Comparison of ENCODE assay signal across 10 mouse cellular contexts in genomic region chr4:134612070-134612667, GRCm38 (mm10).
DNase-seq lines count a peak whose midpoint lies in the region; ATAC-seq and TF ChIP-seq lines count a peak whose summit lies in the region.
"Had no signal": no experiment of that assay in that cellular context is flagged by ENCODE, and none has a peak within 500 bp of the region (broad histone marks: within the 10 kb centered on the region; RNA-seq: fewer than 3 reads in every experiment).

No protein-coding gene starts in this region.

- H3K4me3 ChIP-seq in ES-E14 (ENCODE audit: insufficient read depth in 1 of 2, low read depth in 1 of 2, low read length in 2 of 2, poor library complexity in 1 of 2, severe bottlenecking in 1 of 2), result no peak overlapping the region
- H3K4me3 ChIP-seq in embryonic facial prominence, embryonic 14.5 days (ENCODE audit: low read depth, low read length), result no peak overlapping the region
- H3K4me3 ChIP-seq in limb, embryonic 10.5 days, result no peak overlapping the region
- H3K4me3 ChIP-seq: midbrain, embryonic 12.5 days had no signal

- no peaks in the 10 kb centered on the region for H3K36me3 ChIP-seq in ES-E14 (ENCODE audit: control insufficient read depth, insufficient read depth, low read length, poor library complexity, severe bottlenecking)
- no peaks in the 10 kb centered on the region for H3K36me3 ChIP-seq in embryonic facial prominence, embryonic 14.5 days (ENCODE audit: control insufficient read depth, insufficient read depth, low read length)
- H3K36me3 ChIP-seq in limb, embryonic 10.5 days, result no peaks in the 10 kb centered on the region
- H3K36me3 ChIP-seq: G1E; midbrain, embryonic 12.5 days had no signal

- H3K9me3 ChIP-seq in ES-E14 (ENCODE audit: control insufficient read depth, insufficient read depth, low read depth, low read length), result no peaks in the 10 kb centered on the region
- H3K9me3 ChIP-seq in embryonic facial prominence, embryonic 14.5 days (ENCODE audit: control insufficient read depth, low read length), result no peaks in the 10 kb centered on the region
- H3K9me3 ChIP-seq in limb, embryonic 10.5 days (replicated peaks), result no peaks in the 10 kb centered on the region
- H3K9me3 ChIP-seq: midbrain, embryonic 12.5 days had no signal

- peaks cover 0 to 2% of the 10 kb centered on the region in 2 experiments; a peak in 1 of 4 replicates for H3K4me1 ChIP-seq in ES-E14 (ENCODE audit: control insufficient read depth in 2 of 2, insufficient read depth in 2 of 2, low read length in 2 of 2, poor library complexity in 1 of 2)
- H3K4me1 ChIP-seq in embryonic facial prominence, embryonic 14.5 days (ENCODE audit: control insufficient read depth, insufficient read depth, low read length), result peaks cover 6% of the 10 kb centered on the region; the same call in 1 of the 2 replicates
- peaks cover 22% of the 10 kb centered on the region for H3K4me1 ChIP-seq in limb, embryonic 10.5 days

- H3K4me2 ChIP-seq in embryonic facial prominence, embryonic 14.5 days (ENCODE audit: low read depth, low read length), result no peak overlapping the region
- H3K4me2 ChIP-seq: midbrain, embryonic 12.5 days had no signal

- in situ Hi-C loops in ES-E14 (cut with MboI; ENCODE audit: low sequenced_read_pairs in 2 of 2, unreplicated experiment in 2 of 2), result no loop called here

- peak overlapping the region; percentile 49; the same call in 1 of the 2 replicates for H3K9ac ChIP-seq in ES-E14 (ENCODE audit: insufficient read depth, low read depth, low read length, poor library complexity, severe bottlenecking)
- H3K9ac ChIP-seq in embryonic facial prominence, embryonic 14.5 days (ENCODE audit: low read depth, low read length), result no peak overlapping the region
- H3K9ac ChIP-seq: midbrain, embryonic 12.5 days had no signal

- no peak overlapping the region for H3K27ac ChIP-seq in ES-E14 (ENCODE audit: insufficient read depth, low read depth, low read length, poor library complexity, severe bottlenecking)
- H3K27ac ChIP-seq in embryonic facial prominence, embryonic 14.5 days (replicated peaks; ENCODE audit: low read depth, low read length), result peak overlapping the region; percentile 4; the same call in 1 of the 2 replicates
- H3K27ac ChIP-seq in limb, embryonic 10.5 days, result peak overlapping the region; percentile 76
- H3K27ac ChIP-seq: midbrain, embryonic 12.5 days had no signal

- H3K27me3 ChIP-seq in embryonic facial prominence, embryonic 14.5 days (replicated peaks; ENCODE audit: control insufficient read depth, insufficient read depth, low read length), result no peaks in the 10 kb centered on the region
- no peaks in the 10 kb centered on the region for H3K27me3 ChIP-seq in limb, embryonic 10.5 days (ENCODE audit: low read depth, poor library complexity, severe bottlenecking)
- H3K27me3 ChIP-seq: midbrain, embryonic 12.5 days had no signal

- 45% methylated on average over 16 of the region's 16 CpGs for WGBS in embryonic facial prominence, embryonic 14.5 days
- WGBS in limb, embryonic 10.5 days, result 53% methylated on average over 16 of the region's 16 CpGs

- DNase-seq in heart, adult 18-20 months, result peak; percentile 62 to 71
- no peak for DNase-seq in heart, adult 8-10 months (ENCODE audit: low spot score)
- DNase-seq in ES-E14 (ENCODE audit: low read depth, low spot score), result peak; percentile 51
- peak; percentile 59 for DNase-seq in embryonic facial prominence, embryonic 14.5 days (ENCODE audit: low spot score)
- DNase-seq in limb, embryonic 10.5 days (ENCODE audit: low spot score), result peak; percentile 46
- DNase-seq in adrenal gland, postnatal 25 days, result no peak
- DNase-seq in thymus, postnatal 0 days (ENCODE audit: low spot score), result no peak
- no peak for DNase-seq in spleen, postnatal 4 days (ENCODE audit: low spot score in 2 of 2)

- peak; percentile 38; the same call in 1 of the 2 replicates for ATAC-seq in embryonic facial prominence, embryonic 14.5 days (ENCODE audit: low read depth)

TF ChIP-seq in ES-E14, 5 proteins besides CTCF, POLR2A, EP300 and RAD21:
- no peak for TF ChIP-seq CHD2 (IDR thresholded peaks at IDR 0.05; ENCODE audit: low read depth, low read length)
- no peak for TF ChIP-seq ZNF384 (IDR thresholded peaks at IDR 0.05; ENCODE audit: low read depth, low read length)
- no peak for TF ChIP-seq ZC3H11A (IDR thresholded peaks at IDR 0.05; ENCODE audit: borderline replicate concordance, low read depth, low read length)
- no peak for TF ChIP-seq MAFK (IDR thresholded peaks at IDR 0.05; ENCODE audit: insufficient read depth, low read depth, low read length)
- no peak for TF ChIP-seq HCFC1 (IDR thresholded peaks at IDR 0.05; ENCODE audit: borderline replicate concordance, insufficient read depth, low read length)

Comparison
In these comparisons a context has a peak if more than half of its experiments do, and no peak if none do; other contexts are left out.
1. DNase-seq: peak in heart, adult 18-20 months (2 of 2), ES-E14 (single experiment), embryonic facial prominence, embryonic 14.5 days (single experiment) and limb, embryonic 10.5 days (single experiment); none in heart, adult 8-10 months (single experiment), adrenal gland, postnatal 25 days (single experiment), thymus, postnatal 0 days (single experiment) and spleen, postnatal 4 days (0 of 2).